Comparison of ENCODE assay signal across 9 mouse cellular contexts in genomic region chr12:116111007-116111694, GRCm38 (mm10).
"Had no signal": no experiment of that assay in that cellular context is flagged by ENCODE, and none has a peak within 500 bp of the region (broad histone marks: within the 10 kb centered on the region; RNA-seq: fewer than 3 reads in every experiment).

No protein-coding gene starts in this region.

- ATAC-seq: liver, embryonic 12.5 days; midbrain, embryonic 13.5 days had no signal

- DNase-seq: kidney, adult 18-20 months; kidney, postnatal 14 days; right cerebral cortex, postnatal 14 days; thymus, adult 18-20 months; thymus, postnatal 14 days had no signal

- H3K9me3 ChIP-seq: limb, embryonic 10.5 days; liver, embryonic 12.5 days; midbrain, embryonic 13.5 days had no signal

- H3K4me3 ChIP-seq: left cerebral cortex, adult 2 months; limb, embryonic 10.5 days; liver, embryonic 12.5 days; midbrain, embryonic 13.5 days had no signal

- H3K27ac ChIP-seq: left cerebral cortex, adult 2 months; limb, embryonic 10.5 days; liver, embryonic 12.5 days; midbrain, embryonic 13.5 days had no signal

- H3K4me2 ChIP-seq: liver, embryonic 12.5 days; midbrain, embryonic 13.5 days had no signal

- H3K36me3 ChIP-seq: limb, embryonic 10.5 days; liver, embryonic 12.5 days had no signal

- H3K9ac ChIP-seq: liver, embryonic 12.5 days; midbrain, embryonic 13.5 days had no signal

- H3K4me1 ChIP-seq: limb, embryonic 10.5 days; liver, embryonic 12.5 days; midbrain, embryonic 13.5 days had no signal

- H3K27me3 ChIP-seq: liver, embryonic 12.5 days; midbrain, embryonic 13.5 days had no signal
